Mouse (Mus musculus) ES-Bruce4 (cell line): ENCODE measurements around the gene Sympk.

Experiments
- CTCF ChIP-seq: IDR thresholded peaks from one replicate; pipeline ENCODE4 v1.8.1; 2011; ENCODE audit warnings: low read depth, low read length
- EP300 ChIP-seq: IDR thresholded peaks from 2 replicates; pipeline ENCODE4 v1.6.1; 2011; ENCODE audit warnings: low read depth, low read length; ENCODE audit not compliant: insufficient read depth

DNA sequence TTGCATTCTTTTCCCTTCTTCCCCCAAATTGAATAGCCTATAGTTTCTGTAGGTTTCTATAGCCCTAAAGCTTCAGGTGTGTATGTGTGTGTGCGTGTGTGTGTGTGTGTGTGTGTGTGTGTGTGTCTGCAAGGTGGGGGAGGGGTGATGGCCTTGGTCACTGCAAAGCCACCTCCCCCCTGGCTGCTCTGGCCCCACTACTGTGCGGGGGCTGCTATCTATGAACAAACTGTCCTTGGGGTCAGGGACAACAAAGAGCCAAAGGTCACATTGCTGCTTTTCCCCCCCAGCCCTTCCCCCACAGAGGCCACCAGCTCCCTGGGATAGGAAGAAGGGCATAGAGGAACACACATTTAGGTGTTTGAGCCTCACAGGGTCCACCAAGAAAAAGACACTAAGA lies 11.3 kb upstream of the Sympk start:
- TF ChIP-seq EP300 (no peak), CTCF (no peak)
